Mouse (Mus musculus): ENCODE data around the gene Fau.

GRCm38 (mm10) chr19:6102169-6102853 is 44.7 kb downstream of the Fau start:
- TF ChIP-seq CTCF (IDR thresholded peaks at IDR 0.05; ENCODE audit: low read depth, low read length) (no peak), TAL1 (conservative IDR thresholded peaks at IDR 0.05; ENCODE audit: low read depth, low read length) (no peak), POLR2AphosphoS5 (IDR thresholded peaks at IDR 0.05; ENCODE audit: insufficient replicate concordance, low read depth, low read length) (no peak), GATA1 (IDR thresholded peaks at IDR 0.05; ENCODE audit: borderline replicate concordance, low read length) (no peak), GATA2 (IDR thresholded peaks at IDR 0.05; ENCODE audit: borderline replicate concordance, low read depth, low read length) (no peak)
